Mouse (Mus musculus): Measurements from ENCODE around the gene Syt16. TPM values are rescaled to one million over a fixed set of nuclear protein-coding genes. Genes with fewer than 3 reads are reported as not detected.

Syt16 gene
- polyA plus RNA-seq, 1 experiment from 2014 or later: 0.12 TPM

DNA sequence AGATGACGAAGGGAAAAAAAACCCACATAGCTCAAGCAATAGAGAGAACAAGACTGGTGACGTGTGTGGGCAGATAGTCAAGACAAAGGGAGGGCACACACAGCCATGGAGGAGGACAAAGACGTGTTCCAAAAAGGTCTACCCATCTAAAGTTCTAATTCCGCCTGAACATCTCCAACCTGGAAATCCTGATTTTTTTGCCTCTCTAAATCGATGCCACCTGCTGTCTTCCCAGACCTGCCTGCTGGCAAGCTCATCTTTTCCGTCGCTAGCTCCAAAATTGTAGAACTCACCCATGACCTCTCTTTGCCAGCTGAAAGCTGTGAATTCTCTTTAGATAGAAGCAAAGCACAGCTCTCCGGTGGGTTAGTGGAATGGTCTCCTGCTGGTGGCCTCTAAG is 238.7 kb downstream of the Syt16 start:
- Histone ChIP-seq H3K4me1 (ENCODE audit: control insufficient read depth, low read depth, low read length) (no peaks in the 10 kb centered on the region), H3K27me3 (ENCODE audit: control insufficient read depth, insufficient read depth, low read depth, low read length) (no peaks in the 10 kb centered on the region), H3K27ac (ENCODE audit: low read length) (no peak overlapping the region), H3K9ac (ENCODE audit: low read depth, low read length) (no peak overlapping the region), H3K4me3 (ENCODE audit: low read depth, low read length) (no peak overlapping the region), H3K36me3 (ENCODE audit: control insufficient read depth, insufficient read depth) (no peaks in the 10 kb centered on the region), H3K9me3 (replicated peaks; ENCODE audit: control insufficient read depth, low read length) (no peaks in the 10 kb centered on the region), H3K4me2 (ENCODE audit: low read depth, low read length) (no peak overlapping the region)
- 68% methylated on average over 8 of the region's 8 CpGs for WGBS (ENCODE audit: insufficient replicate concordance)
- no peak for ATAC-seq (ENCODE audit: low read depth)

GRCm38 (mm10) chr12:74238056-74238455 is 240.6 kb downstream of the Syt16 start:
- Histone ChIP-seq H3K4me3 (ENCODE audit: low read depth, low read length) (no peak overlapping the region), H3K36me3 (ENCODE audit: control insufficient read depth, insufficient read depth) (no peaks in the 10 kb centered on the region), H3K27ac (ENCODE audit: low read length) (no peak overlapping the region), H3K4me2 (ENCODE audit: low read depth, low read length) (no peak overlapping the region), H3K27me3 (ENCODE audit: control insufficient read depth, insufficient read depth, low read depth, low read length) (no peaks in the 10 kb centered on the region), H3K9ac (ENCODE audit: low read depth, low read length) (no peak overlapping the region), H3K4me1 (ENCODE audit: control insufficient read depth, low read depth, low read length) (no peaks in the 10 kb centered on the region), H3K9me3 (replicated peaks; ENCODE audit: control insufficient read depth, low read length) (no peaks in the 10 kb centered on the region)
- 62% methylated on average over 7 of the region's 7 CpGs for WGBS (ENCODE audit: insufficient replicate concordance)
- no peak for ATAC-seq (ENCODE audit: low read depth)

DNA sequence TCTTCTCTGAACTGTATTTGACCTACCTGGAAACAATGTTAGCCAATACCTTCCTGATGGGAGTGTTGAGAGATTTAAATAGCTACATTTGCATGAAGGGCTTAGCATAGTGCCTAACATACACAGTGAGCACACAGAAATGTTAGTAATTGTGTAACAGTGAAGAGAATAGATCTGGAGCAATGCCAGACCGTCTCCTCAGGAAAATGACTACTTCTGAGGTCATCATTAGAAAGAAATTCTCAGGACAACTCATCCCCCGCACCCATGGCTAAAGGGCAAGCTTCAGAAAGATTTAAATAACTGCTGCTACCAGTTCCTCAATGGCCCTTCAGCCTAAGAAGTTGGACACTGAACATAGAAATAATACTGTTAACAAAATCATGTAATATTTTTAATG is 241.3 kb downstream of the Syt16 start:
- Histone ChIP-seq H3K27ac (ENCODE audit: low read length) (no peak overlapping the region), H3K4me3 (ENCODE audit: low read depth, low read length) (no peak overlapping the region), H3K27me3 (ENCODE audit: control insufficient read depth, insufficient read depth, low read depth, low read length) (no peaks in the 10 kb centered on the region), H3K4me2 (ENCODE audit: low read depth, low read length) (no peak overlapping the region), H3K9me3 (replicated peaks; ENCODE audit: control insufficient read depth, low read length) (no peaks in the 10 kb centered on the region), H3K4me1 (ENCODE audit: control insufficient read depth, low read depth, low read length) (no peaks in the 10 kb centered on the region), H3K36me3 (ENCODE audit: control insufficient read depth, insufficient read depth) (no peaks in the 10 kb centered on the region), H3K9ac (ENCODE audit: low read depth, low read length) (no peak overlapping the region)
- WGBS (ENCODE audit: insufficient replicate concordance): 39% methylated on average over 2 of the region's 2 CpGs
- no peak for ATAC-seq (ENCODE audit: low read depth)

DNA sequence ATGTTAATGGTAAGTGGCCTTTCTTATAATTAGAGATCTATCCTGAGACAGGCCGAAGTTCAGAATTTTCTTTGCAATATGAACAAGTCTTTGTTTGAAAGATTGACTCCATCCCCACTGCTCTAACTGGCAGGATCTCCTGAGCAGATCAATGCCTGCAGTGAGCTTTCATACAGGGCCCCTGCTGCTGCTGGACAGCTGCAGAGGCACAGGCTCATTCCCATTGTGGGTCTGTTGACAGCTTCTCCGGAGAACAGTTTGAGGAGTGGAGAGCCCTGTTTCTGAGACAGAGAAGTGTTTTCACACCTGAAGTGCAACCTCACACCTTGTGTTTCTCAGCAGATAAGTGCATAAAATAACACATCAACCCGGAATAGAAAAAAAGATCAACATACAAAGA is 267.4 kb downstream of the Syt16 start:
- Histone ChIP-seq H3K4me3 (ENCODE audit: low read depth, low read length) (no peak overlapping the region), H3K4me1 (ENCODE audit: control insufficient read depth, low read depth, low read length) (no peaks in the 10 kb centered on the region), H3K9ac (ENCODE audit: low read depth, low read length) (no peak overlapping the region), H3K9me3 (replicated peaks; ENCODE audit: control insufficient read depth, low read length) (no peaks in the 10 kb centered on the region), H3K36me3 (ENCODE audit: control insufficient read depth, insufficient read depth) (no peaks in the 10 kb centered on the region), H3K27me3 (ENCODE audit: control insufficient read depth, insufficient read depth, low read depth, low read length) (no peaks in the 10 kb centered on the region), H3K27ac (ENCODE audit: low read length) (no peak overlapping the region), H3K4me2 (ENCODE audit: low read depth, low read length) (no peak overlapping the region)
- no peak for ATAC-seq (ENCODE audit: low read depth)
- 45% methylated on average over 3 of the region's 3 CpGs for WGBS (ENCODE audit: insufficient replicate concordance)

DNA sequence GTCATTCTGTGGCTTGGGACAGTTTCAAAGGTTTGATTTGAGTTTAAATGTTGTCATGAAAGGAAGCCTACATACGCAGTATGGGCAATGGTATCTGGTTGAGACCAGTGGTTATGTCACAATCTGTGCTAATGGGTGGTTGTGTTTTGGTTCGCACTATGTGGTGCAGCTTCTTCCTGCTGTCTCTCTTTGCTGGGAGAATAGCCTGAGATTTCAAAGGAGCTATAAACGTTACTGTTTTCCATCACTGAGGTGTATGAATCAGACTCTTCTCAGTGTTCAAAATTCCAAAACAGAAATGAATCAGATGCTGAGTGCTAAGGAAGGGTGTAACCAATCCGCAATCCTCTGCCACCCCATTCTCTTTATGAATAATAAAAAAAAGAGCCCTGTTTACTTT is 269.6 kb downstream of the Syt16 start:
- H3K9me3 ChIP-seq (replicated peaks; ENCODE audit: control insufficient read depth, low read length): no peaks in the 10 kb centered on the region
- H3K36me3 ChIP-seq (ENCODE audit: control insufficient read depth, insufficient read depth): no peaks in the 10 kb centered on the region
- H3K4me2 ChIP-seq (ENCODE audit: low read depth, low read length): no peak overlapping the region
- ATAC-seq (ENCODE audit: low read depth): no peak
- no peaks in the 10 kb centered on the region for H3K4me1 ChIP-seq (ENCODE audit: control insufficient read depth, low read depth, low read length)
- WGBS (ENCODE audit: insufficient replicate concordance): 70% methylated on average over 4 of the region's 4 CpGs
- no peak overlapping the region for H3K9ac ChIP-seq (ENCODE audit: low read depth, low read length)
- H3K4me3 ChIP-seq (ENCODE audit: low read depth, low read length): no peak overlapping the region
- H3K27ac ChIP-seq (ENCODE audit: low read length): no peak overlapping the region
- no peaks in the 10 kb centered on the region for H3K27me3 ChIP-seq (ENCODE audit: control insufficient read depth, insufficient read depth, low read depth, low read length)

- Histone ChIP-seq H3K9me3 (replicated peaks; ENCODE audit: control insufficient read depth, low read length) (no peaks in the 10 kb centered on the region), H3K4me2 (ENCODE audit: low read depth, low read length) (no peak overlapping the region), H3K4me1 (ENCODE audit: control insufficient read depth, low read depth, low read length) (no peaks in the 10 kb centered on the region), H3K9ac (ENCODE audit: low read depth, low read length) (no peak overlapping the region), H3K36me3 (ENCODE audit: control insufficient read depth, insufficient read depth) (no peaks in the 10 kb centered on the region), H3K27ac (ENCODE audit: low read length) (no peak overlapping the region), H3K4me3 (ENCODE audit: low read depth, low read length) (no peak overlapping the region), H3K27me3 (ENCODE audit: control insufficient read depth, insufficient read depth, low read depth, low read length) (no peaks in the 10 kb centered on the region)
- ATAC-seq (ENCODE audit: low read depth): no peak
- WGBS (ENCODE audit: insufficient replicate concordance): 65% methylated on average over 15 of the region's 15 CpGs
These were observed 271.3 kb downstream of the Syt16 start for GRCm38 (mm10) chr12:74268644-74269285.

- Histone ChIP-seq H3K9me3 (replicated peaks; ENCODE audit: control insufficient read depth, low read length) (no peaks in the 10 kb centered on the region), H3K27ac (ENCODE audit: low read length) (no peak overlapping the region), H3K4me2 (ENCODE audit: low read depth, low read length) (no peak overlapping the region), H3K9ac (ENCODE audit: low read depth, low read length) (no peak overlapping the region), H3K4me1 (ENCODE audit: control insufficient read depth, low read depth, low read length) (no peaks in the 10 kb centered on the region), H3K4me3 (ENCODE audit: low read depth, low read length) (no peak overlapping the region), H3K36me3 (ENCODE audit: control insufficient read depth, insufficient read depth) (no peaks in the 10 kb centered on the region), H3K27me3 (ENCODE audit: control insufficient read depth, insufficient read depth, low read depth, low read length) (no peaks in the 10 kb centered on the region)
- ATAC-seq (ENCODE audit: low read depth): no peak
- WGBS (ENCODE audit: insufficient replicate concordance): 79% methylated on average over 17 of the region's 17 CpGs
These were observed 275.1 kb downstream of the Syt16 start for GRCm38 (mm10) chr12:74272545-74272944.

GRCm38 (mm10) chr12:74277265-74277664 is 279.8 kb downstream of the Syt16 start:
- Histone ChIP-seq H3K27me3 (ENCODE audit: control insufficient read depth, insufficient read depth, low read depth, low read length) (no peaks in the 10 kb centered on the region), H3K4me1 (ENCODE audit: control insufficient read depth, low read depth, low read length) (no peaks in the 10 kb centered on the region), H3K9me3 (replicated peaks; ENCODE audit: control insufficient read depth, low read length) (no peaks in the 10 kb centered on the region), H3K36me3 (ENCODE audit: control insufficient read depth, insufficient read depth) (no peaks in the 10 kb centered on the region), H3K4me2 (ENCODE audit: low read depth, low read length) (no peak overlapping the region), H3K9ac (ENCODE audit: low read depth, low read length) (no peak overlapping the region), H3K27ac (ENCODE audit: low read length) (no peak overlapping the region), H3K4me3 (ENCODE audit: low read depth, low read length) (no peak overlapping the region)
- no peak for ATAC-seq (ENCODE audit: low read depth)
- WGBS (ENCODE audit: insufficient replicate concordance): 57% methylated on average over 5 of the region's 5 CpGs

GRCm38 (mm10) chr12:74281403-74281802 is 283.9 kb downstream of the Syt16 start:
- ATAC-seq (ENCODE audit: low read depth): no peak
- no peaks in the 10 kb centered on the region for H3K9me3 ChIP-seq (replicated peaks; ENCODE audit: control insufficient read depth, low read length)
- 65% methylated on average over 4 of the region's 4 CpGs for WGBS (ENCODE audit: insufficient replicate concordance)

More at GRCm38 (mm10) chr12:74281403-74281802, 283.9 kb downstream of the Syt16 start:
- peaks cover 18% of the 10 kb centered on the region for H3K27me3 ChIP-seq (ENCODE audit: control insufficient read depth, insufficient read depth, low read depth, low read length)
- no peaks in the 10 kb centered on the region for H3K36me3 ChIP-seq (ENCODE audit: control insufficient read depth, insufficient read depth)
- no peak overlapping the region for H3K4me2 ChIP-seq (ENCODE audit: low read depth, low read length)
- H3K4me1 ChIP-seq (ENCODE audit: control insufficient read depth, low read depth, low read length): no peaks in the 10 kb centered on the region
- H3K9ac ChIP-seq (ENCODE audit: low read depth, low read length): no peak overlapping the region
- H3K27ac ChIP-seq (ENCODE audit: low read length): no peak overlapping the region
- H3K4me3 ChIP-seq (ENCODE audit: low read depth, low read length): no peak overlapping the region

All from liver, embryonic 16.5 days (tissue).